Mouse (Mus musculus): ENCODE measurements around the gene Gm4131. TPM values are rescaled to one million over a fixed set of nuclear protein-coding genes. Genes with fewer than 3 reads are reported as not detected.

Gm4131 gene
- polyA plus RNA-seq, 1 experiment: not detected

DNA sequence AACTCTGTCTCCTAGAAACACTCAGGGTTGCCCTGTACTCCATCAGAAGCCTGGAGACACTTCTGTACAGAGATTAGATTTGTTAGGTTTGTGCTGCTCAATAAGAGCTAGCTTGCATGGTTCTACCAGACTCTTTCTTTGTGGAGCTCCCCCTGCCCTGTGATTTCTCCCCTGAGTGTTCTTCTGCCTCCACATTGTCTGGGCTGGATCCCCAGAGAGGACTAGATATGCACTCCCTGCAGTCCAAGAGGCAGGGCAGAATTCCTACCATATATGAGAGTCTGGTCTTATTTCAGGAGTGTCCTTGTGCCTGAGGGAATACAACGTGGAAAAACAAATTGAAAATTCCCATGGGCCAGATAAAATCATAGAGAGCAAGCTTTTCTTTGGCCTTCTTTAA is 70.2 kb downstream of the Gm4131 start:
- H3K36me3 ChIP-seq (ENCODE audit: control insufficient read depth, insufficient read depth, low read length): no peaks in the 10 kb centered on the region
- H3K4me1 ChIP-seq (replicated peaks; ENCODE audit: control insufficient read depth, insufficient read depth, low read length): no peaks in the 10 kb centered on the region
- TF ChIP-seq CTCF (IDR thresholded peaks at IDR 0.05; ENCODE audit: borderline replicate concordance, control insufficient read depth, extremely low read depth, insufficient read depth, low read length, poor library complexity): no peak
- no peak for TF ChIP-seq POLR2A (IDR thresholded peaks at IDR 0.05; ENCODE audit: control insufficient read depth, extremely low read depth, insufficient read depth, low read length, poor library complexity)
- H3K27me3 ChIP-seq (ENCODE audit: control insufficient read depth, insufficient read depth, low read length): no peaks in the 10 kb centered on the region
- H3K4me3 ChIP-seq (ENCODE audit: control insufficient read depth, insufficient read depth, low read length): no peak overlapping the region
- H3K27ac ChIP-seq (ENCODE audit: control insufficient read depth, insufficient read depth, low read length): no peak overlapping the region
- no peak for DNase-seq
- 81% methylated on average over 1 of the region's 1 CpGs for WGBS

DNA sequence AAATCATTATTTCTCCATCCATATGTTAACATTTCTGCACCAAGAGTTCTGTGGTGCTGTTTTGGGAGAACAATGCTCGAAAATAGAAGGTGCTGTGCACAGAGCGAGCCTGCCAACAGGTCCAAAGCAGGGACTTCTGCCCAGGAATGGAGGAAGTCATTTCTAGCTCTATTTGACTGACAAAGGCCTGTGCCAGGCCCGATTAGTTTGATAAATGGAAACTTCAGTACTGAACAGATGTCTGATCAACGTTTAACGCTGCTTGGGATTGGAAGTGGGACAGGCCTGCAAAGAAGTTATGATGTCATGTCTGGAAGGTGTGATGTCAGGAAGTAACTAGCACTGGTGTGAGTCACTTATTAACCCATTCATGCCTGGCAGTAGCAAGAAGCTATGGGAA is 73.3 kb downstream of the Gm4131 start:
- WGBS: 86% methylated on average over 5 of the region's 5 CpGs
- no peaks in the 10 kb centered on the region for H3K36me3 ChIP-seq (ENCODE audit: control insufficient read depth, insufficient read depth, low read length)
- no peak overlapping the region for H3K4me3 ChIP-seq (ENCODE audit: control insufficient read depth, insufficient read depth, low read length)
- H3K27me3 ChIP-seq (ENCODE audit: control insufficient read depth, insufficient read depth, low read length): no peaks in the 10 kb centered on the region
- no peak for DNase-seq
- no peaks in the 10 kb centered on the region for H3K4me1 ChIP-seq (replicated peaks; ENCODE audit: control insufficient read depth, insufficient read depth, low read length)
- no peak for TF ChIP-seq POLR2A (IDR thresholded peaks at IDR 0.05; ENCODE audit: control insufficient read depth, extremely low read depth, insufficient read depth, low read length, poor library complexity)
- TF ChIP-seq CTCF (IDR thresholded peaks at IDR 0.05; ENCODE audit: borderline replicate concordance, control insufficient read depth, extremely low read depth, insufficient read depth, low read length, poor library complexity): no peak
- no peak overlapping the region for H3K27ac ChIP-seq (ENCODE audit: control insufficient read depth, insufficient read depth, low read length)

DNA sequence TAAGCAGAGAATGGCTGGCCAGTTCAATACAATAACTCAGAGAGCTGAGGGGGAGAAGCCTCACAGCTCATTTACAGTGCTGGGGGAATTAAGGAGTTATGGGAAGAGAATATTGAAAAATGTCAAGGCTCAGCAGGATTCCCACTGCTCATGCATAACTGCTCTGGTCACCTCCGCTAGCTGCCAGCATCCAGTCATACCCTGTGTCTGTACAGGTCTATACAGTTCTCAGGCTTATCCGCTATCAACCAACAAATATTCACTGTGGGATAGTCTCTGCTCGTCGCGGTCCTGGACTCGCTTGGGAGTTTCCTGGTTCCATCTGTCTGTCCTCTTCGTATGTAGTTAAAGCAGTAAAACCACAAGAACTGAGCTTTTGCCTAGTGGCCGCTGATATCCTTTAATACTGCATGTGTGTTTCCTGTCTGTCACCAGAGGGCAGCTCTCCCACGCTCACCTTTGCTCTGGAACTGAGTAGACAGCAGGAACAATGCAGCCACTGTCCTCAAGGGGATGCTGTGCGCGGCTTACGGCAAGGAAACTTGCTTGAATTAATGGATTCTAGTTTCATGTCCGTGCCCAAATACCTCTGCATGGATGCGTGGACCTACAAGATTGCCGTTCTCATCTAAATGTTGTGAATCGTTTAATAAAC is 74.4 kb downstream of the Gm4131 start:
- Histone ChIP-seq H3K27me3 (ENCODE audit: control insufficient read depth, insufficient read depth, low read length) (no peaks in the 10 kb centered on the region), H3K4me3 (ENCODE audit: control insufficient read depth, insufficient read depth, low read length) (no peak overlapping the region), H3K4me1 (replicated peaks; ENCODE audit: control insufficient read depth, insufficient read depth, low read length) (no peaks in the 10 kb centered on the region), H3K36me3 (ENCODE audit: control insufficient read depth, insufficient read depth, low read length) (no peaks in the 10 kb centered on the region), H3K27ac (ENCODE audit: control insufficient read depth, insufficient read depth, low read length) (no peak overlapping the region)
- DNase-seq: peak; percentile 28
- WGBS: 30% methylated on average over 16 of the region's 16 CpGs
- TF ChIP-seq CTCF (IDR thresholded peaks at IDR 0.05; ENCODE audit: borderline replicate concordance, control insufficient read depth, extremely low read depth, insufficient read depth, low read length, poor library complexity): no peak
- no peak for TF ChIP-seq POLR2A (IDR thresholded peaks at IDR 0.05; ENCODE audit: control insufficient read depth, extremely low read depth, insufficient read depth, low read length, poor library complexity)

DNA sequence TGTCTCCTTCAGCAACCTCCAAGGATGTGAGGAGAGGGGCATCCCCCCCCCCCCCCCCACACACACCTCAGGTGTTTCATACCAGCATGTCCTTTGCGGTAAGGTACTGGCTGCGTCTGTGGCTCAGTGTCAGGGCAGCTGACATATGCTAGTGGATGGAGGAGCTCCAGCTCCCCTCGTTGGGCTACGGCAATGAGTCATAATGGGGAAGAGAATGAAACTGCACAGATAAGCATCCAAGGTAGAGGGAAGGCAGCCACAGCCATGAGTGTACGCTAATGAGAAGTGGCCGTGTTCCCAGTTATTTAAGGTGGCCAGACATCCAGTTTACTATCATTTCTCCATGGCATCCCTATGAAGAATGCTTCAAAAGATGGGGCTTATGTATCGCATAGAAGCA is 78.5 kb downstream of the Gm4131 start:
- Histone ChIP-seq H3K36me3 (ENCODE audit: control insufficient read depth, insufficient read depth, low read length) (no peaks in the 10 kb centered on the region), H3K4me3 (ENCODE audit: control insufficient read depth, insufficient read depth, low read length) (no peak overlapping the region), H3K27me3 (ENCODE audit: control insufficient read depth, insufficient read depth, low read length) (no peaks in the 10 kb centered on the region), H3K4me1 (replicated peaks; ENCODE audit: control insufficient read depth, insufficient read depth, low read length) (no peaks in the 10 kb centered on the region), H3K27ac (ENCODE audit: control insufficient read depth, insufficient read depth, low read length) (no peak overlapping the region)
- DNase-seq: no peak
- TF ChIP-seq CTCF (IDR thresholded peaks at IDR 0.05; ENCODE audit: borderline replicate concordance, control insufficient read depth, extremely low read depth, insufficient read depth, low read length, poor library complexity): no peak
- no peak for TF ChIP-seq POLR2A (IDR thresholded peaks at IDR 0.05; ENCODE audit: control insufficient read depth, extremely low read depth, insufficient read depth, low read length, poor library complexity)
- 77% methylated on average over 7 of the region's 7 CpGs for WGBS

DNA sequence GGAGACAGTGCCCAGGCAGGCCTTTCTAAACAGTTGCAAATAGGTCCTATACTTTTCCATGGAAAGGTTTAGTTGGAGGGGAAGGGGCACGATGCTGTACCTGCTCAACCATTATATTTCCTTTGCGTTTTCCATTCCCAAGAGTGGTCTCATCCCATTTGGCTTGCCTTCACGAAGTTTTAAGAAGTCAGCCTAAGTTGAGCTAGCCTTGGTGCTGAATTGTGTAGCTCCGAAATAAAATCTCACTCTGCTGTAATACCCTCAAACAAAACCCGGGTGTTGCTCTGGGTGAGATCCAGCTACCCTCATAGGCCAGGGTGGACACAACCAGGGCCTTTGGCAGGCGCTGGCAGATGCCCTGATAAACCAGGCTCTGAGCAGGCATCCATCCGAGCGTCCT is 85.3 kb downstream of the Gm4131 start:
- DNase-seq: no peak
- 50% methylated on average over 8 of the region's 8 CpGs for WGBS
- no peaks in the 10 kb centered on the region for H3K36me3 ChIP-seq (ENCODE audit: control insufficient read depth, insufficient read depth, low read length)
- no peaks in the 10 kb centered on the region for H3K4me1 ChIP-seq (replicated peaks; ENCODE audit: control insufficient read depth, insufficient read depth, low read length)
- H3K27me3 ChIP-seq (ENCODE audit: control insufficient read depth, insufficient read depth, low read length): no peaks in the 10 kb centered on the region
- H3K27ac ChIP-seq (ENCODE audit: control insufficient read depth, insufficient read depth, low read length): no peak overlapping the region
- TF ChIP-seq POLR2A (IDR thresholded peaks at IDR 0.05; ENCODE audit: control insufficient read depth, extremely low read depth, insufficient read depth, low read length, poor library complexity) (no peak), CTCF (IDR thresholded peaks at IDR 0.05; ENCODE audit: borderline replicate concordance, control insufficient read depth, extremely low read depth, insufficient read depth, low read length, poor library complexity) (no peak)
- no peak overlapping the region for H3K4me3 ChIP-seq (ENCODE audit: control insufficient read depth, insufficient read depth, low read length)

DNA sequence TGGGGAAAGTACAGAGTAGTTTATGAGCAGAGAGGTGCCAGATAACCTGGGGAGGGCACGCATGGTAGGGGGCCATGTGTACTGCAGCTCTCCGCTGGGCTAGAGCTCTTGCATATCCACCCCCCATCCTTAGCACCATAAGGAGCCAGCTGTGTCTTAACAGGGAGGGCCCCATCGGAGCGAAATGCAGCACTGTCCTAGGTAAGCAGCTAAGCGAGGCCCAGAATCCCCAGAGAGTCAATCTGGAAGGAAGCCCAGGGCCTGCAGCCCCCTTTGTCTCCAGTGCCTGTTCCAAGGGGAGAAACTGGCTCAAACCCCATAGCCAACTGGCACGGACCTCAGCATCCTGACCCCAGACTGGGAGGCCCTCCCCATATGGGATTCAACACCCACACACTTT is 87.3 kb downstream of the Gm4131 start:
- TF ChIP-seq CTCF (IDR thresholded peaks at IDR 0.05; ENCODE audit: borderline replicate concordance, control insufficient read depth, extremely low read depth, insufficient read depth, low read length, poor library complexity) (no peak), POLR2A (IDR thresholded peaks at IDR 0.05; ENCODE audit: control insufficient read depth, extremely low read depth, insufficient read depth, low read length, poor library complexity) (no peak)
- 86% methylated on average over 6 of the region's 6 CpGs for WGBS
- Histone ChIP-seq H3K27ac (ENCODE audit: control insufficient read depth, insufficient read depth, low read length) (no peak overlapping the region), H3K27me3 (ENCODE audit: control insufficient read depth, insufficient read depth, low read length) (no peaks in the 10 kb centered on the region), H3K4me1 (replicated peaks; ENCODE audit: control insufficient read depth, insufficient read depth, low read length) (no peaks in the 10 kb centered on the region), H3K36me3 (ENCODE audit: control insufficient read depth, insufficient read depth, low read length) (no peaks in the 10 kb centered on the region), H3K4me3 (ENCODE audit: control insufficient read depth, insufficient read depth, low read length) (no peak overlapping the region)
- DNase-seq: no peak

DNA sequence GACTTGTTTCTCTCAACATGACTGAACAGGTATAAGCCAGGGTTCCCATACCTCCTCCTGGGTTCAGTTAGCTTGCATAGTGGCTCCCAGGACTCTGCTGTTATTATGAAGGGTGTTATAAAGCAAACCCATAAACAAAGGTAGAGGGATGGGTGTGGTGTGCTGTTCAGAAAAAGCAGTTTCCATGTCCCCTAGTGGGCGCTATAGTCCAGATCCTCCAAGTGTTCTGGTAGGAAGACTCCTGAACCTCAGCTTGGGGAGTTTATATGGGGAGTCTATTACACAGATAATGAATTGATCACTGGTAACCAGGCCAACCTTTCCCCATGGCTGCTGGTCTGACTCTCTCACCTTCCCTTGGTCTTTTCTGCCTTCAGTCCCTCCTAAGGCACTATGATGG is 92.2 kb downstream of the Gm4131 start:
- Histone ChIP-seq H3K4me1 (replicated peaks; ENCODE audit: control insufficient read depth, insufficient read depth, low read length) (no peaks in the 10 kb centered on the region), H3K36me3 (ENCODE audit: control insufficient read depth, insufficient read depth, low read length) (no peaks in the 10 kb centered on the region), H3K27ac (ENCODE audit: control insufficient read depth, insufficient read depth, low read length) (no peak overlapping the region), H3K27me3 (ENCODE audit: control insufficient read depth, insufficient read depth, low read length) (no peaks in the 10 kb centered on the region), H3K4me3 (ENCODE audit: control insufficient read depth, insufficient read depth, low read length) (no peak overlapping the region)
- no peak for TF ChIP-seq CTCF (IDR thresholded peaks at IDR 0.05; ENCODE audit: borderline replicate concordance, control insufficient read depth, extremely low read depth, insufficient read depth, low read length, poor library complexity)
- no peak for TF ChIP-seq POLR2A (IDR thresholded peaks at IDR 0.05; ENCODE audit: control insufficient read depth, extremely low read depth, insufficient read depth, low read length, poor library complexity)
- 83% methylated on average over 1 of the region's 1 CpGs for WGBS
- DNase-seq: no peak
